Mouse (Mus musculus) urinary bladder, postnatal 10 days (tissue): ENCODE measurements around the gene Lrp4.

Source experiments
- DNase-seq: peaks from one replicate; pipeline ENCODE4 v3.0.0; 2022; ENCODE audit warnings: low spot score

Gene Lrp4

GRCm38 (mm10) chr2:91457259-91457655 lies at the start of gene Lrp4:
Gene Lrp4 (plus strand): TSS chr2:91457511.
- no peak for DNase-seq

- DNase-seq: no peak
These were observed 49.3 kb upstream of the Lrp4 start for GRCm38 (mm10) chr2:91408031-91408430.

GRCm38 (mm10) chr2:91411473-91411872 lies 45.8 kb upstream of the Lrp4 start:
- no peak for DNase-seq

- DNase-seq: no peak
These were observed 45.0 kb upstream of the Lrp4 start for GRCm38 (mm10) chr2:91412361-91412760.

- no peak for DNase-seq
These were observed 43.5 kb upstream of the Lrp4 start for GRCm38 (mm10) chr2:91413811-91414210.

GRCm38 (mm10) chr2:91421641-91422040 lies 35.7 kb upstream of the Lrp4 start:
- DNase-seq: no peak

GRCm38 (mm10) chr2:91424061-91424720 lies 33.1 kb upstream of the Lrp4 start:
- DNase-seq: no peak

GRCm38 (mm10) chr2:91426321-91426720 lies 31.0 kb upstream of the Lrp4 start:
- no peak for DNase-seq

GRCm38 (mm10) chr2:91429146-91429545 lies 28.2 kb upstream of the Lrp4 start:
- no peak for DNase-seq

GRCm38 (mm10) chr2:91429915-91430599 lies 27.3 kb upstream of the Lrp4 start:
- no peak for DNase-seq

- DNase-seq: no peak
These were observed 26.8 kb upstream of the Lrp4 start for GRCm38 (mm10) chr2:91430600-91430919.

- DNase-seq: no peak
These were observed 20.6 kb upstream of the Lrp4 start for GRCm38 (mm10) chr2:91436713-91437112.

GRCm38 (mm10) chr2:91437116-91437815 lies 20.0 kb upstream of the Lrp4 start:
- no peak for DNase-seq

- no peak for DNase-seq
These were observed 18.0 kb upstream of the Lrp4 start for GRCm38 (mm10) chr2:91439271-91439670.

GRCm38 (mm10) chr2:91439876-91440275 lies 17.4 kb upstream of the Lrp4 start:
- DNase-seq: no peak

GRCm38 (mm10) chr2:91440686-91441085 lies 16.6 kb upstream of the Lrp4 start:
- DNase-seq: no peak

- DNase-seq: no peak
These were observed 15.6 kb upstream of the Lrp4 start for GRCm38 (mm10) chr2:91441715-91442114.

- DNase-seq: no peak
These were observed 15.1 kb upstream of the Lrp4 start for GRCm38 (mm10) chr2:91442241-91442640.

GRCm38 (mm10) chr2:91444286-91444892 lies 12.9 kb upstream of the Lrp4 start, which contains the start of gene 1110051M20Rik:
Gene 1110051M20Rik (minus strand): TSS chr2:91444704.
- peak; percentile 45 for DNase-seq

GRCm38 (mm10) chr2:91449662-91450061 lies 7.6 kb upstream of the Lrp4 start:
- no peak for DNase-seq

- DNase-seq: no peak
These were observed 7.0 kb upstream of the Lrp4 start for GRCm38 (mm10) chr2:91450316-91450715.

GRCm38 (mm10) chr2:91452658-91453057 lies 4.7 kb upstream of the Lrp4 start:
- no peak for DNase-seq
